In genomic region chr13:20335051-20335888, GRCm38 (mm10) we compare ENCODE assay signal across 23 mouse cellular contexts.
DNase-seq lines count a peak whose midpoint lies in the region; ATAC-seq and TF ChIP-seq lines count a peak whose summit lies in the region.
"Had no signal": no experiment of that assay in that cellular context is flagged by ENCODE, and none has a peak within 500 bp of the region (broad histone marks: within the 10 kb centered on the region; RNA-seq: fewer than 3 reads in every experiment).

No protein-coding gene starts in this region.

- no peak overlapping the region for H3K9ac ChIP-seq in hindbrain, embryonic 13.5 days
- H3K9ac ChIP-seq in hindbrain, postnatal 0 days (replicated peaks; ENCODE audit: low read length) = no peak overlapping the region
- no peak overlapping the region for H3K9ac ChIP-seq in neural tube, embryonic 12.5 days
- H3K9ac ChIP-seq in neural tube, embryonic 13.5 days = no peak overlapping the region
- H3K9ac ChIP-seq: embryonic facial prominence, embryonic 12.5 days; embryonic facial prominence, embryonic 15.5 days; forebrain, postnatal 0 days had no signal

- intact Hi-C loops in gastrocnemius, adult 2 months (cut with DNase I) = no loop called here

- peak overlapping the region; percentile 52 for H3K27ac ChIP-seq in hindbrain, embryonic 13.5 days
- H3K27ac ChIP-seq in hindbrain, postnatal 0 days = no peak overlapping the region
- H3K27ac ChIP-seq in neural tube, embryonic 12.5 days = no peak overlapping the region
- peak overlapping the region; percentile 78 for H3K27ac ChIP-seq in neural tube, embryonic 13.5 days (replicated peaks)
- no peak overlapping the region for H3K27ac ChIP-seq in gastrocnemius, adult 2 months
- H3K27ac ChIP-seq: embryonic facial prominence, embryonic 12.5 days; embryonic facial prominence, embryonic 15.5 days; heart, adult 2 months had no signal

- no peaks in the 10 kb centered on the region for H3K9me3 ChIP-seq in hindbrain, embryonic 13.5 days
- H3K9me3 ChIP-seq in hindbrain, postnatal 0 days (ENCODE audit: low read length) = no peaks in the 10 kb centered on the region
- no peaks in the 10 kb centered on the region for H3K9me3 ChIP-seq in neural tube, embryonic 12.5 days
- H3K9me3 ChIP-seq in neural tube, embryonic 13.5 days = no peaks in the 10 kb centered on the region
- H3K9me3 ChIP-seq: embryonic facial prominence, embryonic 12.5 days; embryonic facial prominence, embryonic 15.5 days had no signal

- no peak for TF ChIP-seq CTCF in hindbrain, postnatal 0 days (IDR thresholded peaks at IDR 0.05; ENCODE audit: low read depth)
- TF ChIP-seq CTCF in gastrocnemius, adult 2 months (IDR thresholded peaks at IDR 0.05) = no peak

- no peaks in the 10 kb centered on the region for H3K36me3 ChIP-seq in hindbrain, embryonic 13.5 days
- H3K36me3 ChIP-seq in hindbrain, postnatal 0 days (ENCODE audit: insufficient read depth, low read length) = no peaks in the 10 kb centered on the region
- no peaks in the 10 kb centered on the region for H3K36me3 ChIP-seq in neural tube, embryonic 12.5 days
- H3K36me3 ChIP-seq in neural tube, embryonic 13.5 days = no peaks in the 10 kb centered on the region
- H3K36me3 ChIP-seq: embryonic facial prominence, embryonic 12.5 days; embryonic facial prominence, embryonic 15.5 days had no signal

- no peak overlapping the region for H3K4me2 ChIP-seq in hindbrain, embryonic 13.5 days
- no peak overlapping the region for H3K4me2 ChIP-seq in hindbrain, postnatal 0 days (ENCODE audit: low read depth, low read length)
- no peak overlapping the region for H3K4me2 ChIP-seq in neural tube, embryonic 12.5 days (replicated peaks)
- no peak overlapping the region for H3K4me2 ChIP-seq in neural tube, embryonic 13.5 days
- H3K4me2 ChIP-seq: embryonic facial prominence, embryonic 12.5 days; embryonic facial prominence, embryonic 15.5 days; heart, embryonic 11.5 days had no signal

- 61% methylated on average over 4 of the region's 4 CpGs for WGBS in hindbrain, embryonic 13.5 days
- 68% methylated on average over 4 of the region's 4 CpGs for WGBS in hindbrain, postnatal 0 days
- 65% methylated on average over 4 of the region's 4 CpGs for WGBS in neural tube, embryonic 12.5 days
- 42% methylated on average over 4 of the region's 4 CpGs for WGBS in neural tube, embryonic 13.5 days

- H3K4me3 ChIP-seq in hindbrain, embryonic 13.5 days = no peak overlapping the region
- no peak overlapping the region for H3K4me3 ChIP-seq in hindbrain, postnatal 0 days (ENCODE audit: low read length)
- no peak overlapping the region for H3K4me3 ChIP-seq in neural tube, embryonic 12.5 days
- no peak overlapping the region for H3K4me3 ChIP-seq in neural tube, embryonic 13.5 days
- H3K4me3 ChIP-seq in gastrocnemius, adult 2 months = no peak overlapping the region
- H3K4me3 ChIP-seq: embryonic facial prominence, embryonic 12.5 days; embryonic facial prominence, embryonic 15.5 days; heart, adult 2 months had no signal

- ATAC-seq in hindbrain, embryonic 13.5 days (ENCODE audit: low FRiP score) = peak; percentile 72
- no peak for ATAC-seq in hindbrain, postnatal 0 days
- peak; percentile 75 for ATAC-seq in neural tube, embryonic 12.5 days (ENCODE audit: low FRiP score, low read depth)
- peak; percentile 82 for ATAC-seq in neural tube, embryonic 13.5 days (ENCODE audit: low read depth)
- ATAC-seq: CD4-positive, CD25-positive, alpha-beta regulatory T cell, adult 4 months; forebrain, embryonic 14.5 days; forebrain, postnatal 0 days; intestine, postnatal 0 days had no signal

- DNase-seq in hindbrain, postnatal 0 days (ENCODE audit: low spot score) = no peak
- no peak for DNase-seq in neural tube, embryonic 10.5 days (ENCODE audit: extremely low spot score, low spot score)
- DNase-seq in right cerebral cortex, postnatal 25 days = no peak
- no peak for DNase-seq in gastrocnemius, adult 2 months
- DNase-seq: adrenal gland, adult 2 months; adrenal gland, postnatal 14 days; cerebellum, adult 11 months; cerebellum, adult 2 months; cerebellum, adult 9-11 months; cerebellum, postnatal 25 days; forebrain, postnatal 0 days; gastrocnemius, postnatal 25 days; heart, adult 2 months; heart, postnatal 36 days had no signal

- no peaks in the 10 kb centered on the region for H3K27me3 ChIP-seq in hindbrain, embryonic 13.5 days
- no peaks in the 10 kb centered on the region for H3K27me3 ChIP-seq in hindbrain, postnatal 0 days (ENCODE audit: insufficient read depth, low read length)
- H3K27me3 ChIP-seq in neural tube, embryonic 12.5 days (replicated peaks) = no peaks in the 10 kb centered on the region
- no peaks in the 10 kb centered on the region for H3K27me3 ChIP-seq in neural tube, embryonic 13.5 days
- H3K27me3 ChIP-seq: embryonic facial prominence, embryonic 12.5 days; embryonic facial prominence, embryonic 15.5 days had no signal

- peaks cover 14% of the 10 kb centered on the region for H3K4me1 ChIP-seq in hindbrain, embryonic 13.5 days (replicated peaks)
- no peaks in the 10 kb centered on the region for H3K4me1 ChIP-seq in hindbrain, postnatal 0 days (ENCODE audit: insufficient read depth, low read length)
- no peaks in the 10 kb centered on the region for H3K4me1 ChIP-seq in neural tube, embryonic 12.5 days
- peaks cover 19% of the 10 kb centered on the region for H3K4me1 ChIP-seq in neural tube, embryonic 13.5 days (replicated peaks)
- H3K4me1 ChIP-seq: embryonic facial prominence, embryonic 12.5 days; embryonic facial prominence, embryonic 15.5 days had no signal

Comparison
In these comparisons a context has a peak if more than half of its experiments do, and no peak if none do; other contexts are left out.
1. H3K27ac ChIP-seq: peak in hindbrain, embryonic 13.5 days (single experiment) and neural tube, embryonic 13.5 days (single experiment); none in hindbrain, postnatal 0 days (single experiment), neural tube, embryonic 12.5 days (single experiment) and gastrocnemius, adult 2 months (single experiment).